ENCODE assay signal across 13 mouse cellular contexts in genomic region chr1:184777061-184777795, GRCm38 (mm10). TPM values are rescaled to one million over a fixed set of nuclear protein-coding genes. Genes with fewer than 3 reads are reported as not detected.
A peak's percentile ranks its signal among the peaks of the same experiment; 100 is the strongest.
DNase-seq lines count a peak whose midpoint lies in the region; TF ChIP-seq lines count a peak whose summit lies in the region.
"Had no signal": no experiment of that assay in that cellular context is flagged by ENCODE, and none has a peak within 500 bp of the region (broad histone marks: within the 10 kb centered on the region; RNA-seq: fewer than 3 reads in every experiment).

No protein-coding gene starts in this region.

- H3K36me3 ChIP-seq in testis, adult 2 months (ENCODE audit: control insufficient read depth, insufficient read depth, low read length) = no peaks in the 10 kb centered on the region
- no peaks in the 10 kb centered on the region for H3K36me3 ChIP-seq in splenic B cell, adult 2 months (ENCODE audit: control insufficient read depth, insufficient read depth, low read length, poor library complexity, severe bottlenecking)
- H3K36me3 ChIP-seq: G1E; limb, embryonic 15.5 days had no signal

- peaks cover 8% of the 10 kb centered on the region for H3K4me1 ChIP-seq in testis, adult 2 months (ENCODE audit: control insufficient read depth, insufficient read depth, low read length)

- TF ChIP-seq CTCF in layer of hippocampus, adult 2 months (conservative IDR thresholded peaks at IDR 0.05) = peak; percentile 56
- peak; percentile 53 for TF ChIP-seq CTCF in testis, adult 2 months (IDR thresholded peaks at IDR 0.05; ENCODE audit: control insufficient read depth, insufficient read depth, insufficient replicate concordance, low read depth, low read length)

- no peak overlapping the region for H3K27ac ChIP-seq in layer of hippocampus, adult 2 months
- H3K27ac ChIP-seq in testis, adult 2 months (ENCODE audit: control insufficient read depth, insufficient read depth, low read depth, low read length) = no peak overlapping the region
- H3K27ac ChIP-seq: limb, embryonic 15.5 days; macrophage had no signal

- DNase-seq in embryo, embryonic 10.5 days (ENCODE audit: low spot score) = peak; percentile 34
- no peak for DNase-seq in embryo, embryonic 10 days (ENCODE audit: low spot score)
- no peak for DNase-seq in layer of hippocampus, adult 2 months (ENCODE audit: low spot score in 2 of 2)
- DNase-seq in layer of hippocampus, postnatal 10 days (ENCODE audit: low spot score in 2 of 2) = no peak
- no peak for DNase-seq in testis, postnatal 14 days (ENCODE audit: low spot score)
- DNase-seq in splenic B cell, adult 2 months (ENCODE audit: low read depth, low spot score) = peak; percentile 5
- no peak for DNase-seq in MN1 (ENCODE audit: low spot score)
- DNase-seq: cerebellum, adult 8-10 months; kidney, postnatal 4 days had no signal

- no peaks in the 10 kb centered on the region for H3K27me3 ChIP-seq in testis, adult 2 months (ENCODE audit: control insufficient read depth, insufficient read depth, low read length)
- peaks cover 1% of the 10 kb centered on the region; the same call in 1 of the 2 replicates for H3K27me3 ChIP-seq in splenic B cell, adult 2 months (ENCODE audit: control insufficient read depth, insufficient read depth, low read length, poor library complexity, severe bottlenecking)

- peak; percentile 36; the same call in 1 of the 2 replicates for TF ChIP-seq POLR2A in testis, adult 2 months (IDR thresholded peaks at IDR 0.05; ENCODE audit: control insufficient read depth, low read depth, low read length)

- no peak overlapping the region for H3K4me3 ChIP-seq in layer of hippocampus, adult 2 months
- peak overlapping the region; percentile 66 for H3K4me3 ChIP-seq in testis, adult 2 months (ENCODE audit: control insufficient read depth, low read depth, low read length)
- H3K4me3 ChIP-seq: limb, embryonic 15.5 days had no signal

RNA-seq across cellular contexts. Expression of gene Marc1, which starts 33.9 kb away (rescaled TPM):
- total RNA-seq in layer of hippocampus, adult 2 months (2021) = under 1 TPM in 1 of 2 experiments, not detected in 1; 0.28 TPM
- total RNA-seq in layer of hippocampus, postnatal 10 days (2021) = not detected
- polyA plus RNA-seq in testis, adult 2 months (2012; rRNA removed) = 0.24 TPM in 1 of 2 replicates, not detected in the other
- total RNA-seq: G1E had no signal
- polyA plus RNA-seq: G1E, macrophage had no signal

RNA-seq across cellular contexts. Expression of gene Hlx, which starts 44.8 kb away (rescaled TPM):
- total RNA-seq in layer of hippocampus, adult 2 months (2021) = 1 to 10 TPM; 1.4 to 1.6 TPM
- total RNA-seq in layer of hippocampus, postnatal 10 days (2021) = 1 to 10 TPM; 1.0 to 1.4 TPM
- 0.28 and 0.51 TPM in 2 replicates for polyA plus RNA-seq in testis, adult 2 months (2012; rRNA removed)

Comparison
In these comparisons a context has a peak if more than half of its experiments do, and no peak if none do; other contexts are left out.
1. DNase-seq: peak in embryo, embryonic 10.5 days (single experiment) and splenic B cell, adult 2 months (single experiment); none in embryo, embryonic 10 days (single experiment), layer of hippocampus, adult 2 months (0 of 2), layer of hippocampus, postnatal 10 days (0 of 2), testis, postnatal 14 days (single experiment) and MN1 (single experiment).